Mouse (Mus musculus) layer of hippocampus, adult 11-12 months (tissue): ENCODE data around the gene Sh3tc1.
A peak's percentile ranks its signal among the peaks of the same experiment; 100 is the strongest.

ENCODE experiments used
- DNase-seq: peaks from one replicate; pipeline ENCODE4 v3.0.0; 2022; ENCODE audit warnings: low spot score

Sh3tc1 gene

GRCm38 (mm10) chr5:35722654-35723053 lies 17.1 kb downstream of the Sh3tc1 start:
- no peak for DNase-seq

GRCm38 (mm10) chr5:35721933-35722332 lies 17.9 kb downstream of the Sh3tc1 start:
- no peak for DNase-seq

- no peak for DNase-seq
Measured at GRCm38 (mm10) chr5:35719880-35720279, 19.9 kb downstream of the Sh3tc1 start.

- no peak for DNase-seq
Measured at GRCm38 (mm10) chr5:35719343-35719742, 20.4 kb downstream of the Sh3tc1 start.

- DNase-seq, result no peak
Measured at GRCm38 (mm10) chr5:35718817-35719216, 21.0 kb downstream of the Sh3tc1 start.

GRCm38 (mm10) chr5:35717946-35718345 lies 21.8 kb downstream of the Sh3tc1 start:
- DNase-seq, result peak; percentile 61

- DNase-seq, result no peak
Measured at GRCm38 (mm10) chr5:35717455-35717854, 22.3 kb downstream of the Sh3tc1 start.

GRCm38 (mm10) chr5:35713649-35714354 lies 26.0 kb downstream of the Sh3tc1 start:
- peak; percentile 74 for DNase-seq

GRCm38 (mm10) chr5:35712517-35712916 lies 27.3 kb downstream of the Sh3tc1 start:
- DNase-seq, result no peak

- no peak for DNase-seq
Measured at GRCm38 (mm10) chr5:35710931-35711330, 28.9 kb downstream of the Sh3tc1 start.

GRCm38 (mm10) chr5:35710481-35710880 lies 29.3 kb downstream of the Sh3tc1 start:
- DNase-seq, result no peak

- DNase-seq, result no peak
Measured at GRCm38 (mm10) chr5:35705411-35705810, 34.4 kb downstream of the Sh3tc1 start.

- DNase-seq, result no peak
Measured at GRCm38 (mm10) chr5:35703814-35704213, 36.0 kb downstream of the Sh3tc1 start.

- DNase-seq, result no peak
Measured at GRCm38 (mm10) chr5:35703183-35703582, 36.6 kb downstream of the Sh3tc1 start.

- DNase-seq, result no peak
Measured at GRCm38 (mm10) chr5:35702582-35703140, 37.1 kb downstream of the Sh3tc1 start.

GRCm38 (mm10) chr5:35701042-35701441 lies 38.7 kb downstream of the Sh3tc1 start:
- DNase-seq, result peak; percentile 81

GRCm38 (mm10) chr5:35695815-35696214 lies 44.0 kb downstream of the Sh3tc1 start:
- DNase-seq, result peak; percentile 51

GRCm38 (mm10) chr5:35693638-35694037 lies 46.1 kb downstream of the Sh3tc1 start:
- no peak for DNase-seq

GRCm38 (mm10) chr5:35691246-35691645 lies 48.5 kb downstream of the Sh3tc1 start:
- DNase-seq, result no peak

GRCm38 (mm10) chr5:35690485-35691165 lies 49.2 kb downstream of the Sh3tc1 start:
- DNase-seq, result no peak

GRCm38 (mm10) chr5:35689374-35689773 lies 50.4 kb downstream of the Sh3tc1 start:
- no peak for DNase-seq

GRCm38 (mm10) chr5:35688851-35689250 lies 50.9 kb downstream of the Sh3tc1 start:
- DNase-seq, result no peak

GRCm38 (mm10) chr5:35687098-35687497 lies 52.7 kb downstream of the Sh3tc1 start:
- DNase-seq, result no peak
